Mouse (Mus musculus) MEL (cell line): ENCODE data around the gene Prelid3b. TPM values are rescaled to one million over a fixed set of nuclear protein-coding genes. Genes with fewer than 3 reads are reported as not detected.

ENCODE experiments used
- DNase-seq: peaks from one replicate; pipeline ENCODE4 v3.0.0; 2011; ENCODE audit warnings: low read depth, low spot score
- H3K27ac ChIP-seq: 2 replicates; pipeline ENCODE4 v1.5.1; 2012; ENCODE audit warnings: low read depth, mild to moderate bottlenecking, control low read depth, low read length, moderate library complexity; ENCODE audit not compliant: control insufficient read depth
- H3K27me3 ChIP-seq, 2 experiments: fragments of 150-350 bp in 1 of 2; sonication (generic) in 1 of 2; 2 replicates each; pipeline ENCODE4 v1.6.1; 2012; ENCODE audit warnings: low read length in 2 of 2, mild to moderate bottlenecking in 2 of 2, improper control_type of control experiment in 1 of 2, moderate library complexity in 1 of 2; ENCODE audit not compliant: insufficient read depth in 2 of 2, control insufficient read depth in 1 of 2
- H3K36me3 ChIP-seq, 2 experiments: 2 replicates each; pipeline ENCODE4 v1.6.1; 2012 to 2014; ENCODE audit warnings: low read length in 2 of 2, improper control_type of control experiment in 1 of 2, inconsistent platforms in 1 of 2, mild to moderate bottlenecking in 1 of 2; ENCODE audit not compliant: insufficient read depth in 2 of 2, control insufficient read depth in 1 of 2
- H3K4me1 ChIP-seq, 2 experiments: fragments of 150-350 bp in 1 of 2; sonication (generic) in 1 of 2; 2 replicates each; pipeline ENCODE4 v1.6.1; 2012; ENCODE audit warnings: low read length in 2 of 2, improper control_type of control experiment in 1 of 2, mild to moderate bottlenecking in 1 of 2; ENCODE audit not compliant: insufficient read depth in 2 of 2, control insufficient read depth in 1 of 2
- H3K4me3 ChIP-seq, 2 experiments: fragments of 150-350 bp in 1 of 2; sonication (generic) in 1 of 2; 2 replicates each; pipeline ENCODE4 v1.5.1; 2012; ENCODE audit warnings: low read depth in 2 of 2, low read length in 2 of 2, mild to moderate bottlenecking in 2 of 2, moderate library complexity in 2 of 2, control low read depth in 1 of 2, improper control_type of control experiment in 1 of 2; ENCODE audit not compliant: control insufficient read depth in 1 of 2, insufficient read depth in 1 of 2
- H3K79me2 ChIP-seq: 2 replicates; pipeline ENCODE4 v1.6.1; 2012; ENCODE audit warnings: mild to moderate bottlenecking, low read length, moderate library complexity; ENCODE audit not compliant: control insufficient read depth, poor library complexity, insufficient read depth
- H3K9ac ChIP-seq: 2 replicates; pipeline ENCODE4 v1.6.1; 2012; ENCODE audit warnings: low read depth, mild to moderate bottlenecking, control low read depth, low read length, moderate library complexity; ENCODE audit not compliant: control insufficient read depth, poor library complexity, severe bottlenecking
- H3K9me3 ChIP-seq: fragments of 150-350 bp; sonication (generic); replicated peaks from 2 replicates; pipeline ENCODE4 v1.6.1; 2012; ENCODE audit warnings: mild to moderate bottlenecking, low read length, improper control_type of control experiment, moderate library complexity; ENCODE audit not compliant: insufficient read depth
- BHLHE40 ChIP-seq: IDR thresholded peaks from 2 replicates; pipeline ENCODE4 v1.6.1; 2012; ENCODE audit warnings: low read depth, mild to moderate bottlenecking, inconsistent platforms, low read length, improper control_type of control experiment, borderline replicate concordance
- CHD2 ChIP-seq: IDR thresholded peaks from 2 replicates; pipeline ENCODE4 v1.6.1; 2011; ENCODE audit warnings: low read length, improper control_type of control experiment
- ELF1 ChIP-seq: IDR thresholded peaks from 2 replicates; pipeline ENCODE4 v1.6.1; 2014; ENCODE audit warnings: low read depth, mild to moderate bottlenecking, inconsistent platforms, low read length, improper control_type of control experiment, moderate library complexity
- GABPA ChIP-seq: IDR thresholded peaks from 2 replicates; pipeline ENCODE4 v1.6.1; 2012; ENCODE audit warnings: low read depth, mild to moderate bottlenecking, inconsistent platforms, low read length, improper control_type of control experiment, moderate library complexity
- HCFC1 ChIP-seq: IDR thresholded peaks from 2 replicates; pipeline ENCODE4 v1.6.1; 2012; ENCODE audit warnings: low read depth, mild to moderate bottlenecking, inconsistent platforms, low read length, improper control_type of control experiment, moderate library complexity
- JUND ChIP-seq: IDR thresholded peaks from 2 replicates; pipeline ENCODE4 v1.6.1; 2011; ENCODE audit warnings: low read depth, mild to moderate bottlenecking, improper control_type of control experiment, low read length
- MAX ChIP-seq: IDR thresholded peaks from 2 replicates; pipeline ENCODE4 v1.6.1; 2011; ENCODE audit warnings: low read length, improper control_type of control experiment
- MAZ ChIP-seq: IDR thresholded peaks from 2 replicates; pipeline ENCODE4 v1.6.1; 2012; ENCODE audit warnings: low read depth, mild to moderate bottlenecking, inconsistent platforms, low read length, improper control_type of control experiment
- MXI1 ChIP-seq: IDR thresholded peaks from 2 replicates; pipeline ENCODE4 v1.6.1; 2011; ENCODE audit warnings: mild to moderate bottlenecking, low read depth, low read length, improper control_type of control experiment
- MYB ChIP-seq: IDR thresholded peaks from 2 replicates; pipeline ENCODE4 v1.6.1; 2011; ENCODE audit warnings: mild to moderate bottlenecking, low read depth, low read length, improper control_type of control experiment
- NELFE ChIP-seq: IDR thresholded peaks from 2 replicates; pipeline ENCODE4 v1.6.1; 2011; ENCODE audit warnings: low read depth, low read length, improper control_type of control experiment
- NRF1 ChIP-seq: IDR thresholded peaks from 2 replicates; pipeline ENCODE4 v1.6.1; 2014; ENCODE audit warnings: low read depth, mild to moderate bottlenecking, inconsistent platforms, low read length, improper control_type of control experiment, moderate library complexity; ENCODE audit not compliant: poor library complexity, insufficient read depth, severe bottlenecking
- POLR2A ChIP-seq, 2 experiments: IDR thresholded peaks; 2 replicates each; pipeline ENCODE4 v1.6.1; 2011 to 2012; ENCODE audit warnings: low read length in 2 of 2, mild to moderate bottlenecking in 2 of 2, control low read depth in 1 of 2, improper control_type of control experiment in 1 of 2, low read depth in 1 of 2, moderate library complexity in 1 of 2; ENCODE audit not compliant: control insufficient read depth in 1 of 2, insufficient read depth in 1 of 2, poor library complexity in 1 of 2
- POLR2AphosphoS2 ChIP-seq: IDR thresholded peaks from 2 replicates; pipeline ENCODE4 v1.6.1; 2011; ENCODE audit warnings: low read length, improper control_type of control experiment
- RAD21 ChIP-seq: IDR thresholded peaks from 2 replicates; pipeline ENCODE4 v1.6.1; 2011; ENCODE audit warnings: mild to moderate bottlenecking, low read depth, low read length, improper control_type of control experiment
- SIN3A ChIP-seq: IDR thresholded peaks from 2 replicates; pipeline ENCODE4 v1.6.1; 2012; ENCODE audit warnings: low read length, improper control_type of control experiment, inconsistent platforms
- TCF12 ChIP-seq: IDR thresholded peaks from 2 replicates; pipeline ENCODE4 v1.6.1; 2014; ENCODE audit warnings: low read depth, mild to moderate bottlenecking, inconsistent platforms, low read length, improper control_type of control experiment, moderate library complexity
- USF1 ChIP-seq: IDR thresholded peaks from 2 replicates; pipeline ENCODE4 v1.6.1; 2014; ENCODE audit warnings: low read depth, mild to moderate bottlenecking, inconsistent platforms, low read length, improper control_type of control experiment, moderate library complexity
- USF2 ChIP-seq, 2 experiments: IDR thresholded peaks; 2 replicates each; pipeline ENCODE4 v1.6.1; 2011 to 2012; ENCODE audit warnings: improper control_type of control experiment in 2 of 2, low read length in 2 of 2, borderline replicate concordance in 1 of 2, inconsistent platforms in 1 of 2, low read depth in 1 of 2, mild to moderate bottlenecking in 1 of 2; ENCODE audit not compliant: insufficient read depth in 1 of 2
- polyA plus RNA-seq, 2 experiments: library from polyadenylated mRNA; stranded (reverse) in 1 of 2; unstranded in 1 of 2; fragments of >175 nt in 1 of 2; fragments of >200 nt in 1 of 2; gene quantifications; 2 replicates each; pipeline versions ENCODE4 v1.2.1 to v1.2.4; 2012; ENCODE audit warnings: low replicate concordance in 2 of 2, low read depth in 1 of 2; ENCODE audit not compliant: insufficient read length in 2 of 2, insufficient read depth in 1 of 2, missing spikeins in 1 of 2
- total RNA-seq: library from RNA; depleted of rRNA; stranded (reverse); fragments of 300-350 nt; gene quantifications from 2 replicates; pipeline ENCODE4 v1.2.3, GENCODE M21; 2012; rRNA removed

Prelid3b gene
- total and polyA plus RNA-seq, 3 experiments: 142 to 210 (median 189) TPM

DNA sequence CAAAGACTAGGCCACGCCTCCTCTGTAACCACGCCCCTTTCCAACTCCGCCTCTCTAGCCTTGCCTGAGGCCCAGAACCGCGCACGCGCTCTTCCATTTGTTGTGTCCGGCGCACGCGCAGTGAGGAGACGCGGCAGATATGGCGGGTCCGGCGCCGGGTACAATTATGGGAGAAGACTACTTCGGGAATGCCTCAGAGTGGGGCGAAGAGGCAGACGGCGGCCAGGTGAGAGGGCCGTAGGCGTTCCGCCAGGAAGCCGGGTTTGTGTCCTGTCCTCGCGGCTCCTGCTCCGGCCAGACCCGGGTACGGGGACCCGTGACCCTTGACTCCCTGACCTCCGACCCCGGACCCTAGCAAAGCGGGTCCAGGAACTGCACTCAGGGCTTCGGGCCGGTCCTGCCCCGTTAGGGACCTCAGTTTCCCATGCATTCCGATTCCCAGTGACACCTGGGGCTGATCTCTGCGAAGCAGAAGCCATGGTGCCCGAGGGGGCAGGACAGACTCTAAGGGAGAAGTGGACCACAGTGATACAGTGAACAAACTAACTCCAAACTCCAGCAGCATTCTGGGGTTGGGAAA lies 57.1 kb downstream of the Prelid3b start, which contains the start of gene Nelfcd:
Nelfcd (plus strand) TSS at position 74 of the 580 bp plus-strand sequence.
- Histone ChIP-seq H3K36me3 (no peaks in the 10 kb centered on the region; a peak in 1 of 4 replicates), H3K79me2 (peaks cover 12% of the 10 kb centered on the region), H3K9me3 (no peaks in the 10 kb centered on the region), H3K9ac (peak within 1 kb of the TSS; percentile 94), H3K27me3 (no peaks in the 10 kb centered on the region), H3K4me1 (peaks cover 2 to 5% of the 10 kb centered on the region in 2 experiments; a peak in 2 of 4 replicates), H3K27ac (peak within 1 kb of the TSS; percentile 48), H3K4me3 (peak within 1 kb of the TSS; percentile 92 to 94)
- DNase-seq: peak; percentile 96
- 0 out of 2 replicates have a peak, but pooled peaks have one; percentile 3 for TF ChIP-seq USF1
- TF ChIP-seq JUND: no peak
- peak; percentile 55; the same call in 1 of the 2 replicates for TF ChIP-seq SIN3A
- no peak for TF ChIP-seq BHLHE40
- peak; percentile 76; the same call in 1 of the 2 replicates for TF ChIP-seq HCFC1
- TF ChIP-seq ELF1: no peak
- TF ChIP-seq TCF12: peak; percentile 46
- TF ChIP-seq GABPA: no peak
- TF ChIP-seq MXI1: peak; percentile 25; the same call in 1 of the 2 replicates
- no peak for TF ChIP-seq RAD21
- TF ChIP-seq USF2 (IDR thresholded peaks at IDR 0.05; ENCODE audit: borderline replicate concordance in 1 of 2, insufficient read depth in 1 of 2, low read depth in 1 of 2, low read length in 2 of 2): no peak
- 0 out of 2 replicates have a peak, but pooled peaks have one; percentile 24 for TF ChIP-seq MAX
- peak; percentile 89 for TF ChIP-seq NELFE
- no peak for TF ChIP-seq MYB
- TF ChIP-seq NRF1: peak; percentile 99
- peak; percentile 49; the same call in 1 of the 2 replicates for TF ChIP-seq POLR2AphosphoS2
- TF ChIP-seq MAZ: no peak
- TF ChIP-seq CHD2: peak; percentile 54; the same call in 1 of the 2 replicates
- TF ChIP-seq POLR2A (IDR thresholded peaks at IDR 0.05; ENCODE audit: control insufficient read depth in 1 of 2, insufficient read depth in 1 of 2, low read depth in 1 of 2, low read length in 2 of 2, poor library complexity in 1 of 2): peak; percentile 45 to 81; a peak in 3 of 4 replicates

Other genes with a start within 250 kb of the Prelid3b start
- gene Gnas, start 188.8 kb downstream of the Prelid3b start, total RNA-seq: 255 and 273 TPM in 2 replicates
- 100 to 1,000 TPM; 383 to 447 TPM for gene Gnas, start 188.8 kb downstream of the Prelid3b start, polyA plus RNA-seq
- gene Gm20721, start 126.4 kb downstream of the Prelid3b start, total RNA-seq: 26.9 and 34.2 TPM in 2 replicates
- 100 to 1,000 TPM in 1 of 2 experiments, not detected in 1; 171 TPM for gene Gm20721, start 126.4 kb downstream of the Prelid3b start, polyA plus RNA-seq
- gene Nelfcd, start 57.3 kb downstream of the Prelid3b start, total RNA-seq: 43.8 and 46.8 TPM in 2 replicates
- 10 to 100 TPM; 74.8 to 89.0 TPM for gene Nelfcd, start 57.3 kb downstream of the Prelid3b start, polyA plus RNA-seq
- gene Ctsz, start 34.0 kb downstream of the Prelid3b start, total RNA-seq: 113 and 118 TPM in 2 replicates
- gene Ctsz, start 34.0 kb downstream of the Prelid3b start, polyA plus RNA-seq: 10 to 100 TPM in 1 of 2 experiments, not detected in 1; 93.7 TPM
- gene Tubb1, start 22.4 kb downstream of the Prelid3b start, total RNA-seq: 3.1 and 3.5 TPM in 2 replicates
- 1 to 10 TPM in 1 of 2 experiments, not detected in 1; 2.6 TPM for gene Tubb1, start 22.4 kb downstream of the Prelid3b start, polyA plus RNA-seq
- gene Atp5e, start 9.0 kb downstream of the Prelid3b start, total RNA-seq: 521 and 561 TPM in 2 replicates
- gene Atp5e, start 9.0 kb downstream of the Prelid3b start, polyA plus RNA-seq: 100 to 1,000 TPM in 1 of 2 experiments, not detected in 1; 225 TPM
- gene Zfp831, start 170.5 kb upstream of the Prelid3b start, total RNA-seq: 1.4 and 2.3 TPM in 2 replicates
- gene Zfp831, start 170.5 kb upstream of the Prelid3b start, polyA plus RNA-seq: 1 to 10 TPM in 1 of 2 experiments, not detected in 1; 4.1 TPM